Mouse (Mus musculus): ENCODE results near the gene Olfr530.

Olfr530 gene

GRCm38 (mm10) chr7:140376231-140376630 is at the start of gene Olfr530:
TSS of gene Olfr530 (minus strand) at chr7:140376331.
- DNase-seq: no peak

- DNase-seq: no peak
Observed at GRCm38 (mm10) chr7:140421539-140421938, 45.4 kb upstream of the Olfr530 start, which contains the start of gene Olfr532. TSS of gene Olfr532 (minus strand) at chr7:140421639.

GRCm38 (mm10) chr7:140402818-140403217 is 26.7 kb upstream of the Olfr530 start, which contains the start of gene Olfr531:
TSS of gene Olfr531 (minus strand) at chr7:140402918.
- no peak for DNase-seq

- DNase-seq: no peak
Observed at GRCm38 (mm10) chr7:140376911-140377310, 780 bp upstream of the Olfr530 start.

GRCm38 (mm10) chr7:140374300-140374699 is 1.8 kb downstream of the Olfr530 start:
- no peak for DNase-seq

GRCm38 (mm10) chr7:140361571-140361970 is 14.6 kb downstream of the Olfr530 start, which contains the start of gene Olfr60:
TSS of gene Olfr60 (minus strand) at chr7:140361671.
- no peak for DNase-seq

GRCm38 (mm10) chr7:140333717-140334116 is 42.4 kb downstream of the Olfr530 start, which contains the start of gene Olfr527:
TSS of gene Olfr527 (plus strand) at chr7:140334017.
- DNase-seq: no peak

- no peak for DNase-seq
Observed at GRCm38 (mm10) chr7:140329766-140330304, 46.3 kb downstream of the Olfr530 start.

Measured in kidney, postnatal 14 days (tissue).